10 mouse cellular contexts compared by ENCODE assay signal in genomic region chr9:29433910-29434309, GRCm38 (mm10).
DNase-seq lines count a peak whose midpoint lies in the region; ATAC-seq and TF ChIP-seq lines count a peak whose summit lies in the region.
"Had no signal": no experiment of that assay in that cellular context is flagged by ENCODE, and none has a peak within 500 bp of the region (broad histone marks: within the 10 kb centered on the region; RNA-seq: fewer than 3 reads in every experiment).

No protein-coding gene starts in this region.

- no peak overlapping the region for H3K4me3 ChIP-seq in embryonic facial prominence, embryonic 10.5 days
- H3K4me3 ChIP-seq in hindbrain, embryonic 16.5 days (ENCODE audit: low read length), result no peak overlapping the region
- H3K4me3 ChIP-seq in lung, adult 2 months (replicated peaks; ENCODE audit: extremely low read depth, low read depth, low read length), result no peak overlapping the region
- H3K4me3 ChIP-seq: limb, embryonic 15.5 days had no signal

- no peak overlapping the region for H3K4me2 ChIP-seq in hindbrain, embryonic 16.5 days (ENCODE audit: low read length)
- H3K4me2 ChIP-seq: limb, embryonic 15.5 days had no signal

- TF ChIP-seq POLR2A in lung, adult 2 months (IDR thresholded peaks at IDR 0.05; ENCODE audit: borderline replicate concordance, extremely low read depth, low read depth, low read length), result no peak

- TF ChIP-seq CTCF in lung, adult 2 months (IDR thresholded peaks at IDR 0.05; ENCODE audit: insufficient read depth, low read length), result no peak

- H3K36me3 ChIP-seq in embryonic facial prominence, embryonic 10.5 days (replicated peaks), result no peaks in the 10 kb centered on the region
- no peaks in the 10 kb centered on the region for H3K36me3 ChIP-seq in hindbrain, embryonic 16.5 days (ENCODE audit: control insufficient read depth, insufficient read depth, low read length)
- H3K36me3 ChIP-seq: limb, embryonic 15.5 days had no signal

- H3K9ac ChIP-seq in hindbrain, embryonic 16.5 days (ENCODE audit: low read depth, low read length), result no peak overlapping the region
- H3K9ac ChIP-seq: limb, embryonic 15.5 days had no signal

- peak; percentile 11 for DNase-seq in left cerebral cortex, postnatal 4 days
- no peak for DNase-seq in left cerebral cortex, adult 11 months (ENCODE audit: low spot score)
- DNase-seq in embryonic facial prominence, embryonic 10.5 days (ENCODE audit: low spot score), result peak; percentile 51
- DNase-seq in retina, embryonic 14.5 days (ENCODE audit: low spot score), result peak; percentile 60
- DNase-seq in lung, adult 2 months, result no peak
- DNase-seq: adrenal gland, postnatal 10 days; cerebellum, adult 9-11 months had no signal

- H3K27me3 ChIP-seq in embryonic facial prominence, embryonic 10.5 days (replicated peaks; ENCODE audit: low read depth, poor library complexity, severe bottlenecking), result peaks cover 9% of the 10 kb centered on the region
- H3K27me3 ChIP-seq in hindbrain, embryonic 16.5 days (replicated peaks; ENCODE audit: control insufficient read depth, insufficient read depth, low read length), result no peaks in the 10 kb centered on the region
- H3K27me3 ChIP-seq: limb, embryonic 15.5 days had no signal

- H3K9me3 ChIP-seq in embryonic facial prominence, embryonic 10.5 days, result no peaks in the 10 kb centered on the region
- no peaks in the 10 kb centered on the region for H3K9me3 ChIP-seq in hindbrain, embryonic 16.5 days (ENCODE audit: control insufficient read depth, low read length)
- H3K9me3 ChIP-seq: limb, embryonic 15.5 days had no signal

- 0 out of 2 replicates have a peak overlapping the region, but pooled peaks have one; percentile 48 for H3K27ac ChIP-seq in embryonic facial prominence, embryonic 10.5 days (replicated peaks)
- H3K27ac ChIP-seq in hindbrain, embryonic 16.5 days (ENCODE audit: low read depth, low read length), result peak overlapping the region; percentile 31; the same call in 1 of the 2 replicates
- H3K27ac ChIP-seq: limb, embryonic 15.5 days had no signal

- peaks cover 32% of the 10 kb centered on the region for H3K4me1 ChIP-seq in embryonic facial prominence, embryonic 10.5 days
- peaks cover 12% of the 10 kb centered on the region for H3K4me1 ChIP-seq in hindbrain, embryonic 16.5 days (ENCODE audit: control insufficient read depth, insufficient read depth, low read depth, low read length)
- no peaks in the 10 kb centered on the region; the same call in 1 of the 2 replicates for H3K4me1 ChIP-seq in lung, adult 2 months (ENCODE audit: control insufficient read depth, insufficient read depth, low read length)
- H3K4me1 ChIP-seq: limb, embryonic 15.5 days had no signal

- 8% methylated on average over 4 of the region's 4 CpGs for WGBS in embryonic facial prominence, embryonic 10.5 days
- 4% methylated on average over 4 of the region's 4 CpGs for WGBS in hindbrain, embryonic 16.5 days
- WGBS in lung, adult 2 months, result 4% methylated on average over 4 of the region's 4 CpGs

- intact Hi-C loops in left cerebral cortex, postnatal 4 days (cut with DNase I), result no loop called here

- ATAC-seq in hindbrain, embryonic 16.5 days, result peak; percentile 54
- ATAC-seq in erythroblast, adult 5-6 weeks (replicated peaks; ENCODE audit: low FRiP score, poor library complexity, severe bottlenecking), result no peak

Comparison
In these comparisons a context has a peak if more than half of its experiments do, and no peak if none do; other contexts are left out.
1. DNase-seq: peak in left cerebral cortex, postnatal 4 days (single experiment), embryonic facial prominence, embryonic 10.5 days (single experiment) and retina, embryonic 14.5 days (single experiment); none in left cerebral cortex, adult 11 months (single experiment) and lung, adult 2 months (single experiment).